Mouse (Mus musculus): ENCODE results near the gene Lrrc3. TPM values are rescaled to one million over a fixed set of nuclear protein-coding genes. Genes with fewer than 3 reads are reported as not detected.

Lrrc3 gene
- polyA plus RNA-seq (2015; fragmentation: Nextera tagmentation; extraction: Ambion mirVana) = 0.61 and 0.74 TPM in 2 replicates

DNA sequence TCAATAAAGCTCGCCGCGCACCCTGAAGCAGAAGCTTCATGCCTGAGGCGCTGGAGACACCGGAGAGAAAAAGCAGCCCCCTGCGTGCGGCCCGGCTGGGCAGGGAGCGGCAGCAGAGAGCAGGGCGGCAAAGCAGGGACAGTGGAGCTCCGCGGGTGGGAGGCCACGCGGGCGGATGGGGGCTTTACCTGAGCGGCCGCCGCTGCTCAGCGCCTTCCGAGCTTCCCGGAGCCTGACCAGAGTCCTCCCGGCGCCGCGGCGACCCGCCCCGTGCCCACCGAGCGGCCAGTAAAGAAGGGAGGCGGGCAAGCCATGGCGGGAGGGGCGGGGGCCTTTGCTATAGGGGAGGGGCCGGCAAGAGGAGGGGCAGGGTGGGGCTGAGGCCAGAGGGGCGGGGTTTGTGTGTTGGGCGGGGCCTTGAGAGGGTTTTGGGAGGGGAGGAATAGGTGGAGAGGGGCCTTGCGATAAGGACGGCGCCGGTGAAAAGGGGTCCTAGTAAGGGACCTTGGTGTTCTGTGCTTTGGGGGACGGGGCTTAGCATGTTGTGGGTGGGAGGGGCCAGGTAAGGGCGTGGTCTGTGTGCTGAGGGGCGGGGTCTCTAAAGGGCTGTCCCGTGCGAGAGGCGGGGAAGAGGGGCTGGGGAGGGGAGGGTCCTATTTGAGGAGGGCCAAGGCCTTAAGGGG, at the start of gene Lrrc3:
Lrrc3 (minus strand) TSS at position 326 of the 683 bp plus-strand sequence.

DNA sequence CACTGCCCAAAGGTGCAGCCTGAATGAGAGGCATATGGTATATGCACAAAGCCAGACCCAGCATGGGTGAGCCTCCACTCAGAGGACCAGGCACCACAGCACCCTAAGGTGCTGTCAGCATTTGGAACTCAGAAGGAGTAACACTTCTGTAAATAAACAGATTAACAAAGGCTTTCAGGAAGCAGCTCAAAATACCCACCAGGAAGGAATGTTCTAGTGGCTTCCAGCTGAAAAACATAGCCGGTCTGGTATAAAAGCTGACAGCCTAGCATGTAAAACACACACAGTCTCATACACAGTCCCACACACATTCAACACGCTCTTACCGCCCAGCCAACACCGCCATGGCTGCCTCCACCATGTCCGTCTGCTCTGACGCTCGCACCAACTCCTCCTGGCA, 40.7 kb downstream of the Lrrc3 start, which contains the start of gene Gm3285:
Gm3285 (plus strand) TSS at position 301 of the 400 bp plus-strand sequence.

DNA sequence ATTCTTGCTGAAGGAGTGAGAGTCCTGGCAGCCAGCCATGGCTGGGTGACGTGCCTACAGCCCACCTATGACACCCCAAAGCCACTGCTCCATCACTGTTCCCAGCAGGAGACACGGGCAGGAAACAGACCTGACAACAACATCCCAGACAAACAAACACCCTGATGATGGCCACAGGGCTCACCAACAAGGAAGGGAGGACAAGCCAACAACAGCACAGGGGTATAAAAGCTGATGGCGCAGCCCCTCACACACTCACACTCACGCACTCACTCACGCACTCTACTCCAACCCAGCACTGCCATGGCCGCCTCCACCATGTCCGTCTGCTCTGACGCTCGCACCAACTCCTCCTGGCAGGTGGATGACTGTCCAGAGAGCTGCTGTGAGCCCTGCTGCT, 49.8 kb downstream of the Lrrc3 start, which contains the start of gene Gm10318:
Gm10318 (plus strand) TSS at position 301 of the 400 bp plus-strand sequence.

Other genes starting within 250 kb of the Lrrc3 start
- 0.07 TPM in 1 of 2 replicates, not detected in the other for gene Tspear, start 216.0 kb downstream of the Lrrc3 start, polyA plus RNA-seq (2015; fragmentation: Nextera tagmentation; extraction: Ambion mirVana)
- gene Gm19402, start 211.8 kb downstream of the Lrrc3 start, polyA plus RNA-seq (2015; fragmentation: Nextera tagmentation; extraction: Ambion mirVana) = not detected in 2 replicates
- gene Gm9508, start 205.3 kb downstream of the Lrrc3 start, polyA plus RNA-seq (2015; fragmentation: Nextera tagmentation; extraction: Ambion mirVana) = not detected in 2 replicates
- gene Gm10272, start 195.9 kb downstream of the Lrrc3 start, polyA plus RNA-seq (2015; fragmentation: Nextera tagmentation; extraction: Ambion mirVana) = not detected in 2 replicates
- gene Gm10024, start 191.1 kb downstream of the Lrrc3 start, polyA plus RNA-seq (2015; fragmentation: Nextera tagmentation; extraction: Ambion mirVana) = not detected in 2 replicates
- not detected in 2 replicates for gene Gm10142, start 186.7 kb downstream of the Lrrc3 start, polyA plus RNA-seq (2015; fragmentation: Nextera tagmentation; extraction: Ambion mirVana)
- not detected in 2 replicates for gene Krtap12-1, start 181.9 kb downstream of the Lrrc3 start, polyA plus RNA-seq (2015; fragmentation: Nextera tagmentation; extraction: Ambion mirVana)
- gene Gm10100, start 176.1 kb downstream of the Lrrc3 start, polyA plus RNA-seq (2015; fragmentation: Nextera tagmentation; extraction: Ambion mirVana) = not detected in 2 replicates
- not detected in 2 replicates for gene Gm18596, start 159.9 kb downstream of the Lrrc3 start, polyA plus RNA-seq (2015; fragmentation: Nextera tagmentation; extraction: Ambion mirVana)
- gene Gm9736, start 151.2 kb downstream of the Lrrc3 start, polyA plus RNA-seq (2015; fragmentation: Nextera tagmentation; extraction: Ambion mirVana) = not detected in 2 replicates
- gene Gm3233, start 142.9 kb downstream of the Lrrc3 start, polyA plus RNA-seq (2015; fragmentation: Nextera tagmentation; extraction: Ambion mirVana) = not detected in 2 replicates
- not detected in 2 replicates for gene Gm3238, start 131.2 kb downstream of the Lrrc3 start, polyA plus RNA-seq (2015; fragmentation: Nextera tagmentation; extraction: Ambion mirVana)
- gene Gm7138, start 125.6 kb downstream of the Lrrc3 start, polyA plus RNA-seq (2015; fragmentation: Nextera tagmentation; extraction: Ambion mirVana) = not detected in 2 replicates
- gene Gm3250, start 120.0 kb downstream of the Lrrc3 start, polyA plus RNA-seq (2015; fragmentation: Nextera tagmentation; extraction: Ambion mirVana) = not detected in 2 replicates
- gene Gm7137, start 114.3 kb downstream of the Lrrc3 start, polyA plus RNA-seq (2015; fragmentation: Nextera tagmentation; extraction: Ambion mirVana) = not detected in 2 replicates
- gene Gm9639, start 107.5 kb downstream of the Lrrc3 start, polyA plus RNA-seq (2015; fragmentation: Nextera tagmentation; extraction: Ambion mirVana) = not detected in 2 replicates
- gene Gm19668, start 103.4 kb downstream of the Lrrc3 start, polyA plus RNA-seq (2015; fragmentation: Nextera tagmentation; extraction: Ambion mirVana) = not detected in 2 replicates
- not detected in 2 replicates for gene Gm9507, start 90.7 kb downstream of the Lrrc3 start, polyA plus RNA-seq (2015; fragmentation: Nextera tagmentation; extraction: Ambion mirVana)
- not detected in 2 replicates for gene Gm2696, start 87.9 kb downstream of the Lrrc3 start, polyA plus RNA-seq (2015; fragmentation: Nextera tagmentation; extraction: Ambion mirVana)
- not detected in 2 replicates for gene Krtap10-4, start 75.4 kb downstream of the Lrrc3 start, polyA plus RNA-seq (2015; fragmentation: Nextera tagmentation; extraction: Ambion mirVana)
- not detected in 2 replicates for gene Krtap10-10, start 66.6 kb downstream of the Lrrc3 start, polyA plus RNA-seq (2015; fragmentation: Nextera tagmentation; extraction: Ambion mirVana)
- not detected in 2 replicates for gene Gm36176, start 55.7 kb downstream of the Lrrc3 start, polyA plus RNA-seq (2015; fragmentation: Nextera tagmentation; extraction: Ambion mirVana)
- not detected in 2 replicates for gene Gm10318, start 49.7 kb downstream of the Lrrc3 start, polyA plus RNA-seq (2015; fragmentation: Nextera tagmentation; extraction: Ambion mirVana)
- not detected in 2 replicates for gene Gm3285, start 40.6 kb downstream of the Lrrc3 start, polyA plus RNA-seq (2015; fragmentation: Nextera tagmentation; extraction: Ambion mirVana)
- gene Trpm2, start 68.0 kb upstream of the Lrrc3 start, polyA plus RNA-seq (2015; fragmentation: Nextera tagmentation; extraction: Ambion mirVana) = 0.33 and 0.35 TPM in 2 replicates
- 12.9 and 13.1 TPM in 2 replicates for gene 1810043G02Rik, start 76.0 kb upstream of the Lrrc3 start, polyA plus RNA-seq (2015; fragmentation: Nextera tagmentation; extraction: Ambion mirVana)
- 13.1 and 19.4 TPM in 2 replicates for gene Pfkl, start 107.5 kb upstream of the Lrrc3 start, polyA plus RNA-seq (2015; fragmentation: Nextera tagmentation; extraction: Ambion mirVana)
- 0.09 and 0.40 TPM in 2 replicates for gene Dnmt3l, start 139.4 kb upstream of the Lrrc3 start, polyA plus RNA-seq (2015; fragmentation: Nextera tagmentation; extraction: Ambion mirVana)
- gene Aire, start 141.1 kb upstream of the Lrrc3 start, polyA plus RNA-seq (2015; fragmentation: Nextera tagmentation; extraction: Ambion mirVana) = not detected in 2 replicates
- gene Icosl, start 166.8 kb upstream of the Lrrc3 start, polyA plus RNA-seq (2015; fragmentation: Nextera tagmentation; extraction: Ambion mirVana) = 2.6 and 2.9 TPM in 2 replicates

Measured in skeletal muscle tissue, postnatal 0 days (tissue).